Mouse (Mus musculus) neural tube, embryonic 11.5 days (tissue): ENCODE data around the gene Slc9c1. TPM values are rescaled to one million over a fixed set of nuclear protein-coding genes. Genes with fewer than 3 reads are reported as not detected.

ENCODE experiments used
- ATAC-seq: fragments of 200-750 bp; cut with Nextera tagmentation; 2 replicates; pipeline ENCODE4 v1.8.0; 2017; ENCODE audit warnings: moderate number of reproducible peaks, mild to moderate bottlenecking, moderate TSS enrichment, moderate library complexity; ENCODE audit not compliant: insufficient read depth, low FRiP score, low TSS enrichment
- DNase-seq: peaks from one replicate; pipeline ENCODE4 v3.0.0-alpha.2; 2015; ENCODE audit warnings: low spot score
- H3K27ac ChIP-seq: fragments of 300-500 bp; sonication (generic); 2 replicates; pipeline ENCODE4 v1.5.1; 2014; ENCODE audit warnings: low read depth, mild to moderate bottlenecking, low read length
- H3K27me3 ChIP-seq: fragments of 300-500 bp; sonication (generic); 2 replicates; pipeline ENCODE4 v1.6.1; 2014; ENCODE audit warnings: mild to moderate bottlenecking, low read length, mixed read lengths; ENCODE audit not compliant: control insufficient read depth, insufficient read depth
- H3K36me3 ChIP-seq: fragments of 300-500 bp; sonication (generic); 2 replicates; pipeline ENCODE4 v1.6.1; 2014; ENCODE audit warnings: mild to moderate bottlenecking, low read length, moderate library complexity, mixed read lengths; ENCODE audit not compliant: control insufficient read depth, insufficient read depth
- H3K4me1 ChIP-seq: fragments of 300-500 bp; sonication (generic); 2 replicates; pipeline ENCODE4 v1.6.1; 2014; ENCODE audit warnings: low read length, mixed read lengths; ENCODE audit not compliant: control insufficient read depth, insufficient read depth
- H3K4me2 ChIP-seq: fragments of 300-500 bp; sonication (generic); 2 replicates; pipeline ENCODE4 v1.6.1; 2014; ENCODE audit warnings: low read depth, mild to moderate bottlenecking, moderate library complexity
- H3K4me3 ChIP-seq: fragments of 300-500 bp; sonication (generic); 2 replicates; pipeline ENCODE4 v1.5.1; 2014; ENCODE audit warnings: low read depth, low read length
- H3K9ac ChIP-seq: fragments of 300-500 bp; sonication (generic); 2 replicates; pipeline ENCODE4 v1.6.1; 2014; ENCODE audit warnings: mild to moderate bottlenecking, low read length
- H3K9me3 ChIP-seq: fragments of 300-500 bp; sonication (generic); 2 replicates; pipeline ENCODE4 v1.6.1; 2016; ENCODE audit warnings: low read length; ENCODE audit not compliant: control insufficient read depth
- WGBS: fragments of 180-500 bp; shearing (Covaris S2); extraction: QIAGEN DNeasy Blood & Tissue Kit; methylation state at CpG from one replicate; pipeline ENCODE4 v1.1.7; 2014; 5-methylcytosine and 5-hydroxymethylcytosine counted together
- polyA plus RNA-seq: library from polyadenylated mRNA; unstranded; fragments of >200 nt; fragmentation: Nextera tagmentation; extraction: Ambion mirVana; gene quantifications from 2 replicates; pipeline ENCODE4 v1.2.1, GENCODE M21; 2014

Slc9c1 gene
- polyA plus RNA-seq, 1 experiment from 2014 or later: not detected

GRCm38 (mm10) chr16:45653934-45654332, 118.8 kb downstream of the Slc9c1 start, which contains the start of gene BC016579:
BC016579 (minus strand) TSS chr16:45654068.
- H3K9me3 ChIP-seq: no peaks in the 10 kb centered on the region
- 6% methylated on average over 20 of the region's 20 CpGs for WGBS
- DNase-seq: no peak
- peaks cover 4% of the 10 kb centered on the region; the same call in 1 of the 2 replicates for H3K4me1 ChIP-seq
- no peak within 1 kb of the TSS for H3K27ac ChIP-seq
- peaks cover 4% of the 10 kb centered on the region; the same call in 1 of the 2 replicates for H3K27me3 ChIP-seq
- H3K9ac ChIP-seq: no peak within 1 kb of the TSS
- no peak for ATAC-seq
- peak within 1 kb of the TSS; percentile 37 for H3K4me2 ChIP-seq
- 0 out of 2 replicates have a peak within 1 kb of the TSS, but pooled peaks have one; percentile 8 for H3K4me3 ChIP-seq
- no peaks in the 10 kb centered on the region for H3K36me3 ChIP-seq

DNA sequence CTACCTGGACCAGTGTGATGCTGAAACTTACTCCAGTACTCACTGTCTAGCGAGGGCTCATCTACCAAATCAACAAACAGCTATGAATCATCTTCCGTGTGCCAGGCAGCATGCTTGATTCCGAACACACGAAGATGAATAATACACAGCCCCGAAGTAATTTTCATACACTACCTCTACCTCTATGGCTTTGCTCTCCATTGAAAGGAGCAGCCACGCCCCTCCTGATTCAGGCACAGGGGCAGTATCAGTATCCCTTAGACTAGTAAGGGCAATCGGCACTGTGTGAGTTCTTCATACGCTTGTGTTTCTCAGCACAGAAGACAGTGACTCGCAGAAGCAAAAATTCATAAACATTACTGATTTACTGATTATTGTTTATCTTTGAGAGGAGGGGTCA, 119.4 kb downstream of the Slc9c1 start:
- no peak overlapping the region for H3K4me3 ChIP-seq
- H3K27me3 ChIP-seq: peaks cover 4% of the 10 kb centered on the region; the same call in 1 of the 2 replicates
- H3K27ac ChIP-seq: no peak overlapping the region
- ATAC-seq (no peak), DNase-seq (no peak)
- H3K9me3 ChIP-seq: no peaks in the 10 kb centered on the region
- H3K4me1 ChIP-seq: peaks cover 4% of the 10 kb centered on the region; the same call in 1 of the 2 replicates
- 64% methylated on average over 9 of the region's 9 CpGs for WGBS
- H3K4me2 ChIP-seq: no peak overlapping the region
- no peak overlapping the region for H3K9ac ChIP-seq
- no peaks in the 10 kb centered on the region for H3K36me3 ChIP-seq

Other genes starting within 250 kb of the Slc9c1 start
- gene Cd200, start 126.3 kb upstream of the Slc9c1 start, polyA plus RNA-seq: 46.8 and 47.7 TPM in 2 replicates
- gene Gm609, start 42.3 kb upstream of the Slc9c1 start, polyA plus RNA-seq: not detected in 2 replicates
- not detected in 2 replicates for gene Gm17783, start 3.3 kb upstream of the Slc9c1 start, polyA plus RNA-seq
- 0.12 and 0.24 TPM in 2 replicates for gene Gcsam, start 75.1 kb downstream of the Slc9c1 start, polyA plus RNA-seq
- 0.28 TPM in 1 of 2 replicates, not detected in the other for gene BC016579, start 118.8 kb downstream of the Slc9c1 start, polyA plus RNA-seq
- gene Tmprss7, start 158.3 kb downstream of the Slc9c1 start, polyA plus RNA-seq: 0.41 and 0.58 TPM in 2 replicates
- gene Tagln3, start 189.3 kb downstream of the Slc9c1 start, polyA plus RNA-seq: 433 and 470 TPM in 2 replicates
- 43.2 and 48.8 TPM in 2 replicates for gene Abhd10, start 207.6 kb downstream of the Slc9c1 start, polyA plus RNA-seq